Comparison of ENCODE assay signal across 11 mouse cellular contexts in genomic region chr10:58233054-58233739, GRCm38 (mm10). TPM values are rescaled to one million over a fixed set of nuclear protein-coding genes. Genes with fewer than 3 reads are reported as not detected.
DNase-seq lines count a peak whose midpoint lies in the region; ATAC-seq and TF ChIP-seq lines count a peak whose summit lies in the region.
"Not testable (repeated sequence)": the region's sequence is repeated elsewhere in the genome, so short reads cannot be mapped to it uniquely, and the experiment has no call there.
"Had no signal": no experiment of that assay in that cellular context is flagged by ENCODE, and none has a peak within 500 bp of the region (broad histone marks: within the 10 kb centered on the region; RNA-seq: fewer than 3 reads in every experiment).

No protein-coding gene starts in this region.

- not testable (repeated sequence) for H3K27ac ChIP-seq in forebrain, embryonic 11.5 days (ENCODE audit: low read depth, low read length); hindbrain, embryonic 11.5 days (ENCODE audit: low read depth, low read length); kidney, embryonic 14.5 days (ENCODE audit: low read depth, low read length); liver, embryonic 13.5 days; neural tube, embryonic 14.5 days (ENCODE audit: low read depth, low read length)

- CTCF ChIA-PET in Patski (lab: Charles Lee), result not testable (repeated sequence)

- WGBS in forebrain, embryonic 11.5 days, result 78% methylated on average over 9 of the region's 10 CpGs
- WGBS in hindbrain, embryonic 11.5 days, result 76% methylated on average over 9 of the region's 10 CpGs
- 78% methylated on average over 9 of the region's 10 CpGs for WGBS in kidney, embryonic 14.5 days
- 60% methylated on average over 10 of the region's 10 CpGs for WGBS in liver, embryonic 13.5 days (ENCODE audit: insufficient replicate concordance)
- WGBS in neural tube, embryonic 14.5 days, result 82% methylated on average over 9 of the region's 10 CpGs

- H3K27me3 ChIP-seq in Patski; forebrain, embryonic 11.5 days (ENCODE audit: control insufficient read depth, insufficient read depth, low read length); hindbrain, embryonic 11.5 days (ENCODE audit: control insufficient read depth, insufficient read depth, low read length); kidney, embryonic 14.5 days (ENCODE audit: control insufficient read depth, insufficient read depth, low read length); liver, embryonic 13.5 days; neural tube, embryonic 14.5 days (ENCODE audit: control insufficient read depth, insufficient read depth, low read length): not testable (repeated sequence)

- not testable (repeated sequence) for H3K4me3 ChIP-seq in forebrain, embryonic 11.5 days (ENCODE audit: low read depth, low read length); hindbrain, embryonic 11.5 days (ENCODE audit: low read depth, low read length); kidney, embryonic 14.5 days (ENCODE audit: low read length); liver, embryonic 13.5 days (replicated peaks); neural tube, embryonic 14.5 days (ENCODE audit: low read depth, low read length)

- peaks cover 19% of the 10 kb centered on the region for H3K9me3 ChIP-seq in forebrain, embryonic 11.5 days (ENCODE audit: control insufficient read depth, low read length)
- peaks cover 13% of the 10 kb centered on the region for H3K9me3 ChIP-seq in hindbrain, embryonic 11.5 days (ENCODE audit: control insufficient read depth, low read length)
- H3K9me3 ChIP-seq in kidney, embryonic 14.5 days (ENCODE audit: control insufficient read depth, low read length), result peaks cover 15% of the 10 kb centered on the region
- peaks cover 23% of the 10 kb centered on the region for H3K9me3 ChIP-seq in liver, embryonic 13.5 days (replicated peaks)
- H3K9me3 ChIP-seq in neural tube, embryonic 14.5 days (ENCODE audit: control insufficient read depth, low read length), result peaks cover 13% of the 10 kb centered on the region

- H3K36me3 ChIP-seq in forebrain, embryonic 11.5 days (ENCODE audit: control insufficient read depth, insufficient read depth, low read length); hindbrain, embryonic 11.5 days (ENCODE audit: control insufficient read depth, insufficient read depth, low read length); kidney, embryonic 14.5 days (ENCODE audit: control insufficient read depth, insufficient read depth, low read length); liver, embryonic 13.5 days; neural tube, embryonic 14.5 days (ENCODE audit: control insufficient read depth, insufficient read depth, low read length): not testable (repeated sequence)

- DNase-seq in Patski (ENCODE audit: low read depth, low spot score); forebrain, embryonic 11.5 days (ENCODE audit: low spot score); hindbrain, embryonic 11.5 days (ENCODE audit: low spot score); liver, embryonic 13.5 days: not testable (repeated sequence)

- not testable (repeated sequence) for TF ChIP-seq CTCF in Patski (IDR thresholded peaks at IDR 0.05)

- peak; percentile 10 for ATAC-seq in Patski
- ATAC-seq in forebrain, embryonic 11.5 days (replicated peaks; ENCODE audit: low FRiP score), result peak; percentile 58
- ATAC-seq in granulocyte monocyte progenitor cell, adult 5-6 weeks (replicated peaks; ENCODE audit: poor library complexity, severe bottlenecking), result peak; percentile 2
- peak; percentile 63 for ATAC-seq in hindbrain, embryonic 11.5 days (ENCODE audit: low FRiP score)
- ATAC-seq in kidney, embryonic 14.5 days (ENCODE audit: low FRiP score, low TSS enrichment), result peak; percentile 58
- ATAC-seq in liver, embryonic 13.5 days (ENCODE audit: low read depth), result peak; percentile 24
- ATAC-seq in megakaryocyte progenitor cell, adult 5-6 weeks (replicated peaks; ENCODE audit: poor library complexity), result peak; percentile 5; the same call in 1 of the 2 replicates
- ATAC-seq in neural tube, embryonic 14.5 days (ENCODE audit: low read depth), result peak; percentile 38

- POLR2A ChIA-PET in Patski (lab: Charles Lee), result not testable (repeated sequence)

- in situ Hi-C loops in Patski (cut with MboI; ENCODE audit: low pct_unique_long_range_greater_than_20kb), result not testable (repeated sequence)

- not testable (repeated sequence) for H3K4me2 ChIP-seq in forebrain, embryonic 11.5 days (ENCODE audit: low read depth, low read length, severe bottlenecking); hindbrain, embryonic 11.5 days (replicated peaks; ENCODE audit: low read depth, low read length); kidney, embryonic 14.5 days (replicated peaks; ENCODE audit: low read depth, low read length); liver, embryonic 13.5 days; neural tube, embryonic 14.5 days (ENCODE audit: low read depth, low read length)

- H3K4me1 ChIP-seq in forebrain, embryonic 11.5 days (replicated peaks; ENCODE audit: control insufficient read depth, insufficient read depth, low read length); hindbrain, embryonic 11.5 days (replicated peaks; ENCODE audit: control insufficient read depth, insufficient read depth, low read length); kidney, embryonic 14.5 days (ENCODE audit: control insufficient read depth, insufficient read depth, low read length); liver, embryonic 13.5 days (replicated peaks); neural tube, embryonic 14.5 days (ENCODE audit: control insufficient read depth, insufficient read depth, low read length): not testable (repeated sequence)

- not testable (repeated sequence) for H3K9ac ChIP-seq in forebrain, embryonic 11.5 days (ENCODE audit: low read length); hindbrain, embryonic 11.5 days (ENCODE audit: low read depth, low read length); kidney, embryonic 14.5 days (ENCODE audit: low read depth, low read length); liver, embryonic 13.5 days; neural tube, embryonic 14.5 days (replicated peaks; ENCODE audit: low read depth, low read length)

RNA-seq across cellular contexts. Expression of gene Duxf3, which starts 0.7 kb away (rescaled TPM):
- not detected for polyA plus RNA-seq in Patski (2021)
- not detected in 2 replicates for polyA plus RNA-seq in forebrain, embryonic 11.5 days (2014; fragmentation: Nextera tagmentation; extraction: Ambion mirVana)
- not detected in 2 replicates for total RNA-seq in granulocyte monocyte progenitor cell, adult 5-6 weeks (2014; fragmentation: Nextera tagmentation)
- total RNA-seq in granulocyte monocyte progenitor cell, adult 5-6 weeks (2017), result not detected in 2 replicates
- not detected in 2 replicates for polyA plus RNA-seq in hindbrain, embryonic 11.5 days (2014; fragmentation: Nextera tagmentation; extraction: Ambion mirVana)
- not detected in 2 replicates for polyA plus RNA-seq in kidney, embryonic 14.5 days (2014; fragmentation: Nextera tagmentation; extraction: Ambion mirVana)
- not detected in 2 replicates for polyA plus RNA-seq in liver, embryonic 13.5 days (2015; fragmentation: Nextera tagmentation; extraction: Ambion mirVana)
- total RNA-seq in megakaryocyte progenitor cell, adult 5-6 weeks (2015), result not detected in 2 replicates
- not detected in 2 replicates for total RNA-seq in megakaryocyte progenitor cell, adult 5-6 weeks (2017)
- not detected in 2 replicates for polyA plus RNA-seq in neural tube, embryonic 14.5 days (2014; fragmentation: Nextera tagmentation; extraction: Ambion mirVana)
- total RNA-seq: adrenal gland, postnatal 4 days; layer of hippocampus, adult 2 months; left cerebral cortex, postnatal 14 days had no signal

RNA-seq across cellular contexts. Expression of gene Gm4981, which starts 3.3 kb away (rescaled TPM):
- not detected for polyA plus RNA-seq in Patski (2021)
- not detected in 2 replicates for polyA plus RNA-seq in forebrain, embryonic 11.5 days (2014; fragmentation: Nextera tagmentation; extraction: Ambion mirVana)
- not detected in 2 replicates for total RNA-seq in granulocyte monocyte progenitor cell, adult 5-6 weeks (2014; fragmentation: Nextera tagmentation)
- total RNA-seq in granulocyte monocyte progenitor cell, adult 5-6 weeks (2017), result not detected in 2 replicates
- polyA plus RNA-seq in hindbrain, embryonic 11.5 days (2014; fragmentation: Nextera tagmentation; extraction: Ambion mirVana), result not detected in 2 replicates
- polyA plus RNA-seq in kidney, embryonic 14.5 days (2014; fragmentation: Nextera tagmentation; extraction: Ambion mirVana), result not detected in 2 replicates
- polyA plus RNA-seq in liver, embryonic 13.5 days (2015; fragmentation: Nextera tagmentation; extraction: Ambion mirVana), result not detected in 2 replicates
- total RNA-seq in megakaryocyte progenitor cell, adult 5-6 weeks (2015), result not detected in 2 replicates
- not detected in 2 replicates for total RNA-seq in megakaryocyte progenitor cell, adult 5-6 weeks (2017)
- not detected in 2 replicates for polyA plus RNA-seq in neural tube, embryonic 14.5 days (2014; fragmentation: Nextera tagmentation; extraction: Ambion mirVana)
- total RNA-seq: adrenal gland, postnatal 4 days; layer of hippocampus, adult 2 months; left cerebral cortex, postnatal 14 days had no signal

RNA-seq across cellular contexts. Expression of gene AW822073, which starts 8.5 kb away (rescaled TPM):
- not detected for polyA plus RNA-seq in Patski (2021)
- polyA plus RNA-seq in forebrain, embryonic 11.5 days (2014; fragmentation: Nextera tagmentation; extraction: Ambion mirVana), result not detected in 2 replicates
- 1.8 TPM in 1 of 2 replicates, not detected in the other for total RNA-seq in granulocyte monocyte progenitor cell, adult 5-6 weeks (2014; fragmentation: Nextera tagmentation)
- total RNA-seq in granulocyte monocyte progenitor cell, adult 5-6 weeks (2017), result not detected in 2 replicates
- polyA plus RNA-seq in hindbrain, embryonic 11.5 days (2014; fragmentation: Nextera tagmentation; extraction: Ambion mirVana), result not detected in 2 replicates
- polyA plus RNA-seq in kidney, embryonic 14.5 days (2014; fragmentation: Nextera tagmentation; extraction: Ambion mirVana), result not detected in 2 replicates
- polyA plus RNA-seq in liver, embryonic 13.5 days (2015; fragmentation: Nextera tagmentation; extraction: Ambion mirVana), result not detected in 2 replicates
- not detected in 2 replicates for total RNA-seq in megakaryocyte progenitor cell, adult 5-6 weeks (2015)
- total RNA-seq in megakaryocyte progenitor cell, adult 5-6 weeks (2017), result not detected in 2 replicates
- not detected in 2 replicates for polyA plus RNA-seq in neural tube, embryonic 14.5 days (2014; fragmentation: Nextera tagmentation; extraction: Ambion mirVana)
- total RNA-seq: adrenal gland, postnatal 4 days; layer of hippocampus, adult 2 months; left cerebral cortex, postnatal 14 days had no signal

RNA-seq across cellular contexts. Expression of gene Gcc2, which starts 22.1 kb away (rescaled TPM):
- polyA plus RNA-seq in Patski (2021), result 38.3 TPM
- polyA plus RNA-seq in forebrain, embryonic 11.5 days (2014; fragmentation: Nextera tagmentation; extraction: Ambion mirVana), result 45.7 and 48.0 TPM in 2 replicates
- total RNA-seq in granulocyte monocyte progenitor cell, adult 5-6 weeks (2014; fragmentation: Nextera tagmentation), result 34.0 and 49.8 TPM in 2 replicates
- 37.0 and 44.1 TPM in 2 replicates for total RNA-seq in granulocyte monocyte progenitor cell, adult 5-6 weeks (2017)
- 49.4 and 56.1 TPM in 2 replicates for polyA plus RNA-seq in hindbrain, embryonic 11.5 days (2014; fragmentation: Nextera tagmentation; extraction: Ambion mirVana)
- 52.2 and 62.0 TPM in 2 replicates for polyA plus RNA-seq in kidney, embryonic 14.5 days (2014; fragmentation: Nextera tagmentation; extraction: Ambion mirVana)
- polyA plus RNA-seq in liver, embryonic 13.5 days (2015; fragmentation: Nextera tagmentation; extraction: Ambion mirVana), result 27.2 and 35.2 TPM in 2 replicates
- 41.4 and 45.6 TPM in 2 replicates for total RNA-seq in megakaryocyte progenitor cell, adult 5-6 weeks (2015)
- 39.4 and 47.6 TPM in 2 replicates for total RNA-seq in megakaryocyte progenitor cell, adult 5-6 weeks (2017)
- 87.5 and 89.2 TPM in 2 replicates for polyA plus RNA-seq in neural tube, embryonic 14.5 days (2014; fragmentation: Nextera tagmentation; extraction: Ambion mirVana)

Comparison
In these comparisons a context has a peak if more than half of its experiments do, and no peak if none do; other contexts are left out.
1. ATAC-seq: peak in every context shown above with its lines; median percentile 63 in hindbrain, embryonic 11.5 days; 58 in forebrain, embryonic 11.5 days; 58 in kidney, embryonic 14.5 days; 38 in neural tube, embryonic 14.5 days; 24 in liver, embryonic 13.5 days; 10 in Patski; 5 in megakaryocyte progenitor cell, adult 5-6 weeks; 2 in granulocyte monocyte progenitor cell, adult 5-6 weeks.